Mouse (Mus musculus): ENCODE results near the gene Mef2d.

GRCm38 (mm10) chr3:88191146-88191545, 49.0 kb downstream of the Mef2d start:
- TF ChIP-seq CTCF (IDR thresholded peaks at IDR 0.05; ENCODE audit: control insufficient read depth, insufficient read depth, low read length) (0 out of 2 replicates have a peak, but pooled peaks have one; percentile 22), POLR2A (IDR thresholded peaks at IDR 0.05; ENCODE audit: borderline replicate concordance, control insufficient read depth, low read depth, low read length) (no peak)

Measured in bone marrow, adult 2 months (tissue).